Mouse (Mus musculus) brown adipose tissue, adult 24 weeks (tissue): ENCODE results near the gene Cacng7. TPM values are rescaled to one million over a fixed set of nuclear protein-coding genes. Genes with fewer than 3 reads are reported as not detected.

Experiments used
- H3K27ac ChIP-seq: fragments of 200-500 bp; replicated peaks from 2 replicates; pipeline ENCODE4 v1.5.1; 2012; ENCODE audit warnings: low read depth, mild to moderate bottlenecking, low read length
- H3K4me1 ChIP-seq: fragments of 200-500 bp; 2 replicates; pipeline ENCODE4 v1.6.1; 2012; ENCODE audit warnings: low read length, mixed read lengths; ENCODE audit not compliant: control insufficient read depth, insufficient read depth, insufficient read length
- H3K4me3 ChIP-seq: fragments of 200-500 bp; 2 replicates; pipeline ENCODE4 v1.5.1; 2012; ENCODE audit warnings: low read depth, mild to moderate bottlenecking, low read length, moderate library complexity; ENCODE audit not compliant: insufficient read depth
- polyA plus RNA-seq: library from polyadenylated mRNA; stranded (reverse); fragments of >200 nt; gene quantifications from 2 replicates; pipeline ENCODE4 v1.2.4, GENCODE M21; 2012; ENCODE audit not compliant: missing spikeins, insufficient read depth, insufficient read length

Cacng7 gene
- polyA plus RNA-seq, 1 experiment, result 3.6 TPM

- H3K27ac ChIP-seq, result no peak overlapping the region
- H3K4me3 ChIP-seq, result no peak overlapping the region
- H3K4me1 ChIP-seq, result no peaks in the 10 kb centered on the region
These were observed 14.9 kb downstream of the Cacng7 start for GRCm38 (mm10) chr7:3347366-3348287.

- Histone ChIP-seq H3K4me3 (no peak overlapping the region), H3K4me1 (no peaks in the 10 kb centered on the region), H3K27ac (no peak overlapping the region)
These were observed 15.6 kb downstream of the Cacng7 start for GRCm38 (mm10) chr7:3348326-3348725.

GRCm38 (mm10) chr7:3349775-3350174 is 17.0 kb downstream of the Cacng7 start:
- no peak overlapping the region for H3K4me3 ChIP-seq
- H3K4me1 ChIP-seq, result no peaks in the 10 kb centered on the region
- H3K27ac ChIP-seq, result no peak overlapping the region

DNA sequence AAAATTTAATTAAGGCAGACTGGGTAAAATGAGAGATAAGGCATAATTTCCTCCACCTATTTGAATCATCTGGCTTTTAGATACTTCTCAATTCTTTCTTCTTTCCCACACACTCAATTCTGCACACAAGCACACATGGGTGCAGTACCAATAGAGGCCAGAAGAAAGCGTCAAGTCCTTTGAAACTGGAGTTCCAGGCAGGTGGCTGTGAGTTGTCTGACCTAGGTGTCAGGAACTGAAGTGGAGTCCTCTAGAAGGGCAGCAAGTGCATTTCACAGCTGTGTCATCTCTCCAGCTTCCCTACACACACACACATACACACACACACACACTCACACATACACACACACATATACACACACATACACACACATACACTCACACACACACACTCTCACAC is 18.8 kb downstream of the Cacng7 start:
- Histone ChIP-seq H3K4me1 (no peaks in the 10 kb centered on the region), H3K27ac (no peak overlapping the region), H3K4me3 (no peak overlapping the region)

- no peaks in the 10 kb centered on the region for H3K4me1 ChIP-seq
- no peak overlapping the region for H3K27ac ChIP-seq
- no peak overlapping the region for H3K4me3 ChIP-seq
These were observed 22.1 kb downstream of the Cacng7 start for GRCm38 (mm10) chr7:3354850-3355249.

GRCm38 (mm10) chr7:3360678-3361077 is 27.9 kb downstream of the Cacng7 start:
- no peak overlapping the region for H3K4me3 ChIP-seq
- H3K4me1 ChIP-seq, result no peaks in the 10 kb centered on the region
- H3K27ac ChIP-seq, result no peak overlapping the region

GRCm38 (mm10) chr7:3365547-3366279 is 33.0 kb downstream of the Cacng7 start:
- H3K4me1 ChIP-seq, result no peaks in the 10 kb centered on the region
- no peak overlapping the region for H3K27ac ChIP-seq
- no peak overlapping the region for H3K4me3 ChIP-seq

DNA sequence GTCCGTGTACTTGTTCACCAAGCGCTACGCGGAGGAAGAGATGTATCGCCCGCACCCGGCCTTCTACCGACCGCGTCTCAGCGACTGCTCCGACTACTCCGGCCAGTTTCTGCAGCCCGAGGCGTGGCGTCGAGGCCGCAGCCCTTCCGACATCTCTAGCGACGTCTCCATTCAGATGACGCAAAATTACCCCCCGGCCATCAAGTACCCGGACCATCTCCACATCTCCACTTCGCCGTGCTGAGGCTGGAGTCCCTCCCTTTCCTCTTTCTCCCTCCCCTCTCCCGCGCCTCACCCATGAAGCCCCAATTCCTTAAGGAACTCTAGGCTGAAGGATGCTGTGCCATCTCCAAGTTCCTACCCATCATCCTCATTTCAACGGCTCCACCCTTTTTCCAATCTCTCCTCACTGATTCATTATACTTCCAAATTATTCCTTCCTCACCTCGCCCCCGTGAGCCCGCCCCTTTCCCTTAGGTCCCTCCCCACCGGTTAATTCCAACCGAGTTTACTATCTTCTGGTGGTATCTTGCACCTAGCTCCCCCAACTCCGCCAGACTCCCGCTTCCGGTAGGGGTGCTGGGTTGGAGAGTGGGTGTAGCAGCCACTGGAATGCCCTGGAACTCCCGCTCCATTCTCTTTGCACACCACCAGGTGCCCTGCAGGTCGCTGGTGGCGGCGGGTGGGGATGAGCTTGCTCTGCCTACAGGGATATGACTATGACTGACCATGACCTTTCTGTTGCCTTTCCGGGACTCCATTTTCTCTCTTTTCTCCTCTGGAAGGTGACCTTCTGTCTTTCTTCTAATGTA is 34.2 kb downstream of the Cacng7 start:
- H3K4me3 ChIP-seq, result no peak overlapping the region

DNA sequence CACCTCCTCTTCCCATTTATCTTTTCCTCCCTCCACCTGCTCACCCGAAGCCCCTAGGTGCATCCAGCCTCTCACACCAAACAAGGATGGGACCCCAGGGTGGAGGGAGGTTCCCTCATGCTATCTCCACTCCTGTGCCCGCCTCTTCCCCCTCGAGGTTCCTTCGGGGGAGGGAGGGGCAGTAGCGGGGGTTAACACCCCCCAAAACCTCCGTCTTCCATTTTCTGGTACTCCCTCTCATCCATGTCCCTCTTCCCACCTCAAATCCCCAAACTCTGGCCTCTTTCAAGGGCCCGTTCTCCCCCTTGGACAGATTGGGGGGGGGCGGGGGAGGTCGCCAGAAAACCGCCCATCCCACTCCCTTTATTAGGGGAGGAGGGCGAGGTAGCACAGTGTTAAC is 34.8 kb downstream of the Cacng7 start:
- Histone ChIP-seq H3K4me3 (no peak overlapping the region), H3K27ac (no peak overlapping the region), H3K4me1 (no peaks in the 10 kb centered on the region)

More for the DNA sequence above, 34.2 kb downstream of the Cacng7 start:
- Histone ChIP-seq H3K4me1 (no peaks in the 10 kb centered on the region), H3K27ac (no peak overlapping the region)

GRCm38 (mm10) chr7:3368311-3368710 is 35.6 kb downstream of the Cacng7 start:
- H3K27ac ChIP-seq, result no peak overlapping the region
- no peak overlapping the region for H3K4me3 ChIP-seq
- no peaks in the 10 kb centered on the region for H3K4me1 ChIP-seq

DNA sequence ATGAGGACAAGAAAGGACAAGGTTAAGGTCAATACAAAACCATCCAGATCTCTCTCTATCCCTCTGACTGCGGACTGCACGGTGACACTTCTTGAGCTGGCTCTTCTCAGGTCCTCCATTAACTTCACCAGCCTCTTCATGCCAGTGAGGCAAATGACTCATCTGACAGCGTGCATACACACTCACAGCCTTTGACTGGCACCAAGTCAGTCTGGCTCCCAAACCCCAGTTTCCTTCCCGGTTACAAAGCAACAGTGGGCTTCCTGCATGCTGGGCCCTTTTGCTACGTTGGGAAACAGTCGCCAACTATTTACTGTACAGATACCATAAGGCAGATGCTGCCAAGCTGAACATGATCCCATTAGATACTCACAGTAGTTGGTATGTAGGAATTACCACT is 36.4 kb downstream of the Cacng7 start:
- Histone ChIP-seq H3K4me1 (no peaks in the 10 kb centered on the region), H3K27ac (no peak overlapping the region), H3K4me3 (no peak overlapping the region)

- Histone ChIP-seq H3K27ac (no peak overlapping the region), H3K4me3 (no peak overlapping the region), H3K4me1 (no peaks in the 10 kb centered on the region)
These were observed 37.7 kb downstream of the Cacng7 start for GRCm38 (mm10) chr7:3370407-3370806.

- Histone ChIP-seq H3K4me1 (no peaks in the 10 kb centered on the region), H3K27ac (no peak overlapping the region), H3K4me3 (no peak overlapping the region)
These were observed 39.6 kb downstream of the Cacng7 start for GRCm38 (mm10) chr7:3372376-3372775.

GRCm38 (mm10) chr7:3373754-3374153 is 41.0 kb downstream of the Cacng7 start:
- Histone ChIP-seq H3K4me1 (no peaks in the 10 kb centered on the region), H3K4me3 (no peak overlapping the region), H3K27ac (no peak overlapping the region)

GRCm38 (mm10) chr7:3376831-3377230 is 44.1 kb downstream of the Cacng7 start:
- Histone ChIP-seq H3K4me1 (no peaks in the 10 kb centered on the region), H3K27ac (no peak overlapping the region), H3K4me3 (no peak overlapping the region)
